Mouse (Mus musculus) gastrocnemius, adult 8-10 months (tissue): ENCODE data around the gene Atp1b1. TPM values are rescaled to one million over a fixed set of nuclear protein-coding genes. Genes with fewer than 3 reads are reported as not detected.

ENCODE experiments used
- DNase-seq, 2 experiments: peaks; one replicate each; pipeline ENCODE4 v3.0.0; 2022; ENCODE audit warnings: low spot score in 2 of 2
- total RNA-seq, 4 experiments: library from RNA; stranded (reverse); gene quantifications; 2 replicates each; pipeline ENCODE4 v1.2.4; 2022

The Atp1b1 gene
- total RNA-seq, 4 experiments from 2014 or later = 111 to 182 (median 171) TPM

GRCm38 (mm10) chr1:164440708-164441407 lies 17.3 kb downstream of the Atp1b1 start:
- no peak for DNase-seq

GRCm38 (mm10) chr1:164440230-164440629 lies 17.9 kb downstream of the Atp1b1 start:
- no peak for DNase-seq

DNA sequence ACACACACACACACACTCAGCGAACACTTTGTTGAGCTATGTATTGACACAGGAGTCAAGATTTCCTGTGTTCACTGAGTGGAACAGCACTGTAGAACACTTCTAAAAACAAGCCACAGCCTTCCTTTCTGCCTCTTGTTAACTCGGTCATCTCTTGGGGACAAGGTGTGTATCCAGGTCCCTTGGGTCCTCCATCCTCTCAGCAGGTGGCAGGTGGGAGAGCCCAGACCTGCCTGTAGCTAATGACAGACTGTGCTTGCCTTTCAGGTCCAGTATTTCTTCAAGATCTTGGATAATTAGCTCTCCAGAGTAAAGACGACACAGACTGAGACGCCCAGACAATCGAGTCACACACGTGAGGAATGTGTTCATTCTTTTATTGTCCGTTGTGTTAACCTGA lies 21.4 kb downstream of the Atp1b1 start:
- no peak for DNase-seq

- no peak for DNase-seq
These were observed 24.1 kb downstream of the Atp1b1 start for GRCm38 (mm10) chr1:164434049-164434448.

DNA sequence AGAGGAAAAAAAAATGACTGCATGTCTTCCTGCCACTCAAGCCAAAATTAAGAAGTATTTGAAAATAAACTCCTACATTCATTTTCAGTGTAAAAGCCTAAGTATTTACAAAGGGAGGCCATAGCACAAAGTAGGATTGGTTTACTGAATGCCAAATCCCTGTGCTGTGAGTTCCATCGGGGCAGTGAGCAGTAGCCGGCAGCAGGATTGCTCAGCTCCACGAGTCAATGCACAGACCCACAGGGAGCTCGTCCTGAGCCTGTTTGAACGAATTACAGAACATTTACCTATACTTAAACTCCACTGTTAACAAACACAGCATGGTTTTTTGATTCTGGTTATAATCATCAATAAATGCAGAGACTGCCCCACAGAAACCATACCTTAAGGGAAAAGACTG lies 25.5 kb downstream of the Atp1b1 start:
- DNase-seq = no peak

DNA sequence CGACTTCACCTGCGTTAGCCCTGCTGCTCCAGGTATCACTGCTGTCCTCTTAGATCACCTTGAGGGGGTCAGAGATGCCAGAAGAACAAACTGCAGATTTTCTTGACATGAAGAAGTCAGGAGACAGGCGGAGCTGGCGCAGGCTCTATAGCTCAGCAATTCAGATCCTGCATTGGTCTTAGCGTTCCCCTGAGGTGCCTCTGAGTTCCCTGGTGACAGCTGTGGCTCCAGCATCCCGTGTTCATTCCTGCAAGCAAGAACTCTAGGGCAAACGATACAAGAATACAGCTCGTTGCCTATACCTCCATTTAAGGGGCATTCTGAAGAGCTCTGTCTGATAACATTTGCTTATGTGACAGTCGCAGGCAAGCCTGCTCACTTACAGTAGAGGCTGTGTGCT lies 29.5 kb downstream of the Atp1b1 start:
- no peak for DNase-seq

- DNase-seq = no peak
These were observed 30.4 kb downstream of the Atp1b1 start for GRCm38 (mm10) chr1:164427777-164428176.

- DNase-seq = no peak
These were observed 31.9 kb downstream of the Atp1b1 start for GRCm38 (mm10) chr1:164426227-164426626.

DNA sequence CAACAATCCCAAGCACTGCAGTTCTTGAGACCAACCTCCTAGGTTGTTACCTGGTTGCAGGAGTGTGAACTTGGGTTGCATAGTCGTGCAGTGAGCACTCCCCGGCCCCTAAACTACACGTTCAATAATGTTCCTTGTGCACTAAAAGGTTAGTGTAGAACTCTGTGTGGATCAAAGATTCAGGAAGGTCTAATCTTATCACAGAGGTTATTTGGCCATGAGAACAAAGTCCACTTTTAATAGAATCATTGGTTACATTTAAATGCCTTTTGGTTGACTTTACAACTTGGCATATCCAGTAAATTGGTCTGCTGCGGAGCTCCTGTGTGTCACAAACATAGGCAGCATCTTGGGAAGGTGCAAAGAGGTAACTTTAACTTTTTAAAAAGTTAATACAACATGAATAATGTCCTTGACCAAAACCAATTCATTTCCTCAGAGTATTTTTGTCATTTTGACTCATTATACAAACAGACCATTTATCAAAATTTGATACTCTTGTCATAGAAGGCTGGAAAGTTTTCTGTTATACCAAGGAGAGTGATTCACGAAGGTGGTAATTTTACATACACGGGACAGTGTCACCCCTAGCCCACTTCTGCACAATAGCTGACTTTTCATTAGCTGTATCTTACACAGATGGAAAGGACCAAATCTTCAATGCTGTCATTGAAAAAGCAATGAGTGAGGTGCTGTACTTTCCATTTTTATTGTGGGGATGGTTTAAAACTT lies 37.4 kb downstream of the Atp1b1 start:
- DNase-seq = no peak

- DNase-seq = no peak
These were observed 38.8 kb downstream of the Atp1b1 start for GRCm38 (mm10) chr1:164419401-164419800.

DNA sequence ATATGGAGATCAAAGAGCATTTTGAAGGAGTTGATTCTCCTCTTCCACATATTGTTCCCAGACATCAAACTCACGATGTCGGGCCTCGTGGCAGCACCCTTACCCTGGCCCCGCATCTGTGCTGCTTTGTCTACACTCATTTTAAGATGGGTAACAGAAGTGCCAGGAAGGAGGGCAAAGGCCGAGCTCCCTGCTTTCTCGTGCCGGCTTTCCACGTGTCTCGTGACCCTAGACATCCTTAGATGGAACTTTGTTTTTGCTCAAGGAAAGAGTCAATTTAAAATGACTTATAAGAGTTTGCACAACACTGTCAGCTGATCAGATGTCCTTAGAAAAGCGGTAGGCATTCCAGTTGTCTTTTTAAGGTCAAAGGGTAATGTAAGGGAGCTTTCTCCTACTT lies 39.8 kb downstream of the Atp1b1 start:
- DNase-seq = no peak

DNA sequence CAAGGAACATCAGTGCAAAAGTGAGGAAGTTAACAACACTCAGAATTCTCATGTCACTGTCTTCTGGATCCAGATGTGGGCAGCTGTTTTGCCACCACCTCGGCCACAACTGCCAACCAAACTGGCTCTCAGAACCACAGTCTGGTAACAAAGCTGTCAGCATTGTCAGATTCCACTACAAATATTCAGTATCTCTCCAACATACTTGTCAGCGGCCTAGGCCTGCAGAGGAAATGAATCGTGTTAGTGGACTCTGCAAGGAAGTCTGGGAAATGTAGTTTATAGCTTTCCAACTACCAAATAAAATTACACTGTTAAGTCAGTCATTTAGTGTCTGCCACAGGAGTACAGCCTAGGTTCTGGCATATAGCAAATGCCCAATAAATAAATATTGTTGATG lies 40.6 kb downstream of the Atp1b1 start:
- DNase-seq = no peak

GRCm38 (mm10) chr1:164416692-164417394 lies 41.3 kb downstream of the Atp1b1 start:
- no peak for DNase-seq

- DNase-seq = no peak
These were observed 42.8 kb downstream of the Atp1b1 start for GRCm38 (mm10) chr1:164415347-164415751.

GRCm38 (mm10) chr1:164413608-164414007 lies 44.5 kb downstream of the Atp1b1 start:
- no peak for DNase-seq

DNA sequence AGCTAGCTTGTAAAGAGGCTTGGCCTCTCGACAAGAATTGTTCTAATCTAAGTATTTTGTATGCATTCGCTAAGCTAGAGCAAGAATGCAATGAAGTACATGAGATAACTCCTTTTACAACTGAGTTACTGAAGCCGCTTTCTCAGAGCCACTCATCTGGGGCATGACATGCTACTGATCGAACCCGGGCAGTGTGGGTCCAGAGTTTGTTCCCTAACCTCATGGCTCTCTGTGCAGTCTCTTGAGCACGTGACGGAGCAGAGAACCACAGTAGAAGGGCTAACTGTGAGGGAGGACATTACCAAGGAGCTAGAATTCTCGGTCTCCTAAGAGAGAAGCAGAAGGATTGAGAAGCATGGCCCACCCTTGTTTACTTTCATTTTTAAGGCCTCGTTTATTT lies 45.2 kb downstream of the Atp1b1 start:
- no peak for DNase-seq

GRCm38 (mm10) chr1:164411306-164411705 lies 46.8 kb downstream of the Atp1b1 start:
- no peak for DNase-seq

- DNase-seq = no peak
These were observed 49.5 kb downstream of the Atp1b1 start for GRCm38 (mm10) chr1:164408655-164409054.

GRCm38 (mm10) chr1:164406506-164406905 lies 51.6 kb downstream of the Atp1b1 start:
- DNase-seq = no peak

DNA sequence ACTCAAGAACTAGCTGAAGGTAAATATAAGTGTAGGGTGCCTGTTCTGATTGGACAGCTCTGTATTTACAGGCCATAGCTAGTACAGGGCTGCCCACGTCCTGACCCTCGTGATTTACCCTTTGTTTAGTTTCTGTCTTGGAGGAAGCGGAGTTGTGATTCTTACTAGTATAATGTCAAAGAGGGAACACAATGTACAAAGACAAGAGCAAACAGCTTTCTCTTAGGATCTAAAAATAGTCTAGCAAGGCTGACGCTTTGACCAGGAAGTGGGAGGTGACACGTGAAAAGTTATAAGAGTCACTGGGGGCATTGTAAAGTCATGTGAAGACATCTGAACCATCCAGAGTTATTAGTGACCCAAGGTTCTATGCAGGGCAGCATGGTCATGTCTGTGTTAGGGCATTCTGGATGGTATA lies 52.8 kb downstream of the Atp1b1 start:
- no peak for DNase-seq

GRCm38 (mm10) chr1:164399578-164399977 lies 58.6 kb downstream of the Atp1b1 start:
- no peak for DNase-seq

GRCm38 (mm10) chr1:164397672-164398071 lies 60.5 kb downstream of the Atp1b1 start:
- no peak for DNase-seq
